Mouse (Mus musculus): ENCODE measurements around the gene Ncmap. TPM values are rescaled to one million over a fixed set of nuclear protein-coding genes. Genes with fewer than 3 reads are reported as not detected.
A peak's percentile ranks its signal among the peaks of the same experiment; 100 is the strongest.
"Not testable (repeated sequence)": the region's sequence is repeated elsewhere in the genome, so short reads cannot be mapped to it uniquely, and the experiment has no call there.

Ncmap gene
- total RNA-seq, 2 experiments from 2014 or later: 0.60 to 1.2 TPM

- DNase-seq (ENCODE audit: low spot score in 2 of 2): no peak
Observed at GRCm38 (mm10) chr4:135404048-135404447, 6.0 kb upstream of the Ncmap start.

GRCm38 (mm10) chr4:135401881-135402280 lies 3.9 kb upstream of the Ncmap start:
- no peak for DNase-seq (ENCODE audit: low spot score in 2 of 2)

GRCm38 (mm10) chr4:135397551-135397950 lies 476 bp downstream of the Ncmap start:
- no peak for DNase-seq (ENCODE audit: low spot score in 2 of 2)

GRCm38 (mm10) chr4:135396303-135396702 lies 1.7 kb downstream of the Ncmap start:
- DNase-seq (ENCODE audit: low spot score in 2 of 2): no peak

- DNase-seq (ENCODE audit: low spot score in 2 of 2): no peak
Observed at GRCm38 (mm10) chr4:135395375-135395774, 2.7 kb downstream of the Ncmap start.

GRCm38 (mm10) chr4:135394666-135395065 lies 3.4 kb downstream of the Ncmap start:
- no peak for DNase-seq (ENCODE audit: low spot score in 2 of 2)

- no peak for DNase-seq (ENCODE audit: low spot score in 2 of 2)
Observed at GRCm38 (mm10) chr4:135393381-135393780, 4.6 kb downstream of the Ncmap start.

- no peak for DNase-seq (ENCODE audit: low spot score in 2 of 2)
Observed at GRCm38 (mm10) chr4:135392801-135393200, 5.2 kb downstream of the Ncmap start.

GRCm38 (mm10) chr4:135391014-135391413 lies 7.0 kb downstream of the Ncmap start:
- DNase-seq (ENCODE audit: low spot score in 2 of 2): no peak

GRCm38 (mm10) chr4:135385614-135386013 lies 12.4 kb downstream of the Ncmap start:
- DNase-seq (ENCODE audit: low spot score in 2 of 2): no peak

- peak; percentile 74 to 80 for DNase-seq (ENCODE audit: low spot score in 2 of 2)
Observed at GRCm38 (mm10) chr4:135382316-135382715, 15.7 kb downstream of the Ncmap start.

- no peak for DNase-seq (ENCODE audit: low spot score in 2 of 2)
Observed at GRCm38 (mm10) chr4:135381355-135381754, 16.7 kb downstream of the Ncmap start.

GRCm38 (mm10) chr4:135377241-135377640 lies 20.8 kb downstream of the Ncmap start:
- DNase-seq (ENCODE audit: low spot score in 2 of 2): no peak

- DNase-seq (ENCODE audit: low spot score in 2 of 2): no peak
Observed at GRCm38 (mm10) chr4:135375444-135375843, 22.6 kb downstream of the Ncmap start.

GRCm38 (mm10) chr4:135373299-135373698 lies 24.7 kb downstream of the Ncmap start:
- no peak for DNase-seq (ENCODE audit: low spot score in 2 of 2)

GRCm38 (mm10) chr4:135370372-135370771 lies 27.7 kb downstream of the Ncmap start:
- no peak for DNase-seq (ENCODE audit: low spot score in 2 of 2)

GRCm38 (mm10) chr4:135362828-135363227 lies 35.2 kb downstream of the Ncmap start:
- DNase-seq (ENCODE audit: low spot score in 2 of 2): peak in 1 of 2 experiments; percentile 24

- DNase-seq (ENCODE audit: low spot score in 2 of 2): no peak
Observed at GRCm38 (mm10) chr4:135361722-135362121, 36.3 kb downstream of the Ncmap start.

- no peak for DNase-seq (ENCODE audit: low spot score in 2 of 2)
Observed at GRCm38 (mm10) chr4:135358736-135359135, 39.3 kb downstream of the Ncmap start.

- DNase-seq (ENCODE audit: low spot score in 2 of 2): no peak
Observed at GRCm38 (mm10) chr4:135357221-135357920, 40.7 kb downstream of the Ncmap start.

GRCm38 (mm10) chr4:135355886-135356550 lies 42.0 kb downstream of the Ncmap start:
- no peak for DNase-seq (ENCODE audit: low spot score in 2 of 2)

- not testable (repeated sequence) for DNase-seq (ENCODE audit: low spot score in 2 of 2)
Observed at GRCm38 (mm10) chr4:135354751-135355150, 43.3 kb downstream of the Ncmap start.
